Mouse (Mus musculus): Measurements from ENCODE around the gene Unc13a. TPM values are rescaled to one million over a fixed set of nuclear protein-coding genes. Genes with fewer than 3 reads are reported as not detected.
A peak's percentile ranks its signal among the peaks of the same experiment; 100 is the strongest.

Gene Unc13a
- polyA plus RNA-seq (2014; fragmentation: Nextera tagmentation; extraction: Ambion mirVana), result 16.6 and 16.7 TPM in 2 replicates

DNA sequence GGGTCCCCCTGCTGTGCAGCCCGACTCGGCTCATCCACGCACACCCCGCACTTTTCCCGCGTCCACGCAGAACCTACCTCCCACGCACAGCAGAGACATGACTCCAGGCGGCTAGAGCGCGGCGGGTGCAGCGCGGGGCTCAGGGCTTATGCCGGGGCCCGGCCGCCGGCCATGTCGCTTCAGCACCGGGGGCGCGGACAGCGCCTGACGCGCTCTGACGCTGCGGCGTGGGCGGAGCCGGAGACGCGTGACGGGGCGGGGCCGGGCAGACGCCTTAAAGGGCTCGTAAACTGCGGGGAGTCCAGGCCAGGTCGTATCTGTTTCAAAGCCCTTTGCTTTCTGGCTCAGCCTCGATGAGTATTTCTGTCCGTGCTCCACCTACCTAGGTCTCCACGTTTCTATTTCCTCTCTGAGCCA is at the start of gene Unc13a:
TSS of gene Unc13a (minus strand) at position 209 of the 417 bp plus-strand sequence.
- DNase-seq (ENCODE audit: low spot score), result peak; percentile 93
- WGBS, result under 1% methylated on average over 42 of the region's 42 CpGs
- ATAC-seq (ENCODE audit: low FRiP score), result peak; percentile 73
- peak within 1 kb of the TSS; percentile 68 for H3K4me3 ChIP-seq (replicated peaks; ENCODE audit: low read length)
- H3K27ac ChIP-seq, result peak within 1 kb of the TSS; percentile 87
- H3K27me3 ChIP-seq (ENCODE audit: control insufficient read depth, insufficient read depth, low read length), result peaks cover 4% of the 10 kb centered on the region; the same call in 1 of the 2 replicates
- H3K4me1 ChIP-seq (replicated peaks; ENCODE audit: control insufficient read depth, insufficient read depth, low read length), result peaks cover 39% of the 10 kb centered on the region
- H3K4me2 ChIP-seq (replicated peaks), result peak within 1 kb of the TSS; percentile 73
- H3K9ac ChIP-seq, result peak within 1 kb of the TSS; percentile 71
- H3K36me3 ChIP-seq (replicated peaks; ENCODE audit: control insufficient read depth, insufficient read depth), result no peaks in the 10 kb centered on the region
- H3K9me3 ChIP-seq (ENCODE audit: control insufficient read depth, low read length), result no peaks in the 10 kb centered on the region

- no peak overlapping the region for H3K9ac ChIP-seq
- H3K9me3 ChIP-seq (ENCODE audit: control insufficient read depth, low read length), result no peaks in the 10 kb centered on the region
- peaks cover 25% of the 10 kb centered on the region for H3K36me3 ChIP-seq (replicated peaks; ENCODE audit: control insufficient read depth, insufficient read depth)
- ATAC-seq (ENCODE audit: low FRiP score) (peak; percentile 80), DNase-seq (ENCODE audit: low spot score) (peak; percentile 90)
- H3K27me3 ChIP-seq (ENCODE audit: control insufficient read depth, insufficient read depth, low read length), result no peaks in the 10 kb centered on the region
- H3K4me1 ChIP-seq (replicated peaks; ENCODE audit: control insufficient read depth, insufficient read depth, low read length), result peaks cover 61% of the 10 kb centered on the region
- peak overlapping the region; percentile 77 for H3K27ac ChIP-seq
- peak overlapping the region; percentile 31 for H3K4me2 ChIP-seq (replicated peaks)
- WGBS, result 21% methylated on average over 7 of the region's 7 CpGs
- no peak overlapping the region for H3K4me3 ChIP-seq (replicated peaks; ENCODE audit: low read length)
Observed at GRCm38 (mm10) chr8:71719928-71720457, 48.4 kb upstream of the Unc13a start.

DNA sequence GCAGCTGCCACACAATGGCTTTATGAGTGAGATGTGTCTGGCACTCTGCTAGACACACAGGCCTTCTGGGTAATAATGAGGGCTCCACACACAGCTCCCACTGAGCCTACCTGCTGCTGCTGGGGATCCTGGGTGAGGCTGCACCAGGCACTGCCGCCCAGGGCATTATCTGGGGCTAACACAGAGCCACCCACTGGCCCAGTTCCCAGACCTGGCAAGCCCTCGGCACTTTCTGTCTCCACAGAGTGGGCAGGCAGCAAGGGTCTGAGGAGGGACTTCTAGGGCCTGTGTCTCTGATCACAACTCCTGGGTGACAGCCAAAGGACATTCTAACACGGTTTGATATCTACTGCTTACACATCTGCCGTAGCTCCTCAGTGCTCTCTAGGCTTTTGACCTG is 47.7 kb upstream of the Unc13a start:
- no peak overlapping the region for H3K9ac ChIP-seq
- no peaks in the 10 kb centered on the region for H3K9me3 ChIP-seq (ENCODE audit: control insufficient read depth, low read length)
- H3K4me2 ChIP-seq (replicated peaks), result no peak overlapping the region
- H3K27me3 ChIP-seq (ENCODE audit: control insufficient read depth, insufficient read depth, low read length), result no peaks in the 10 kb centered on the region
- ATAC-seq (ENCODE audit: low FRiP score) (peak; percentile 5; the same call in 1 of the 2 replicates), DNase-seq (ENCODE audit: low spot score) (peak; percentile 44)
- peaks cover 33% of the 10 kb centered on the region for H3K36me3 ChIP-seq (replicated peaks; ENCODE audit: control insufficient read depth, insufficient read depth)
- peaks cover 54% of the 10 kb centered on the region for H3K4me1 ChIP-seq (replicated peaks; ENCODE audit: control insufficient read depth, insufficient read depth, low read length)
- 35% methylated on average over 4 of the region's 4 CpGs for WGBS
- no peak overlapping the region for H3K4me3 ChIP-seq (replicated peaks; ENCODE audit: low read length)
- peak overlapping the region; percentile 73 for H3K27ac ChIP-seq

DNA sequence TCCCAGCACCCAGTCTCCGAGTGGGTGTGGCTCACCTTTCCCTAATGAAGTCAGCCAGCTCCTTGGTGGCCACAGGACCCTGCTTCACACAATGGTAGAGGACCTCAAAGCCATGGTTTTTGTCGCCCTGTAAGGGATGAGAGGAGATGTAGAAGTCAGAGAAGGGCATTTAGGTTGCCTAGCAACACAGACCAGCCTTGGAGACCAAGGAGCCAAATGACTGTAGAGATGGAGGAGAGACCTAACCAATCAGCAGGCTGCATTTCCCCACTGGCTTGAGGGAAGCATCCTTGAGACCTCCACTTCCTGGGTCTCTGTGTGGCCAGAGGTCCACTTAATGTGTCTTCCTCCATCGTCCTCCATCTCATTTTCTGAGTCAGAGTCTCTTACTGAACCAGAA is 46.7 kb upstream of the Unc13a start:
- Histone ChIP-seq H3K9ac (no peak overlapping the region), H3K27ac (peak overlapping the region; percentile 40; the same call in 1 of the 2 replicates), H3K4me1 (replicated peaks; ENCODE audit: control insufficient read depth, insufficient read depth, low read length) (peaks cover 49% of the 10 kb centered on the region), H3K4me3 (replicated peaks; ENCODE audit: low read length) (no peak overlapping the region), H3K4me2 (replicated peaks) (no peak overlapping the region), H3K9me3 (ENCODE audit: control insufficient read depth, low read length) (no peaks in the 10 kb centered on the region), H3K36me3 (replicated peaks; ENCODE audit: control insufficient read depth, insufficient read depth) (peaks cover 42% of the 10 kb centered on the region), H3K27me3 (ENCODE audit: control insufficient read depth, insufficient read depth, low read length) (no peaks in the 10 kb centered on the region)
- DNase-seq (ENCODE audit: low spot score) (no peak), ATAC-seq (ENCODE audit: low FRiP score) (no peak)
- WGBS, result 32% methylated on average over 3 of the region's 3 CpGs

DNA sequence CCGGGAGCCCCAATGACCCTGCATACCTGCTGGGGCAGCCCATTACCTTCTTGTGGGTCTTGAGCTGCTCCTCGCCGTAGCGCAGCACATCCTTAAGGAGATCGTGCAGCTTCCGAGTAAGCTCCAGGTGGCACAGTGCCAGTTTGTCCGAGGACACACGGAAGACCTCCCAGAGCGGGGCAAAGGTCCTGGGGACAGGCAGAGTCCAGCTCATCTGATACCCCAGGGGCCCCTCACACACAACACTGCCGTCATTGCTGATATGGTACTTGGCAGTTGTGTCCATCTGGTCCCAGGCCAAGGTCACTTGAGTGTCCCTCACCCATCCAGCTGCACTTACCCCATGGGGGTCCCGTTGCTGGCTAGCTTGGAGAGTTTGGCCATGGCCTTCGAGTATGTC is 45.5 kb upstream of the Unc13a start:
- H3K36me3 ChIP-seq (replicated peaks; ENCODE audit: control insufficient read depth, insufficient read depth), result peaks cover 53% of the 10 kb centered on the region
- no peak overlapping the region for H3K4me3 ChIP-seq (replicated peaks; ENCODE audit: low read length)
- no peaks in the 10 kb centered on the region for H3K9me3 ChIP-seq (ENCODE audit: control insufficient read depth, low read length)
- DNase-seq (ENCODE audit: low spot score), result no peak
- H3K27ac ChIP-seq, result no peak overlapping the region
- no peak overlapping the region for H3K9ac ChIP-seq
- H3K4me1 ChIP-seq (replicated peaks; ENCODE audit: control insufficient read depth, insufficient read depth, low read length), result peaks cover 42% of the 10 kb centered on the region
- no peak overlapping the region for H3K4me2 ChIP-seq (replicated peaks)
- WGBS, result 86% methylated on average over 12 of the region's 12 CpGs
- H3K27me3 ChIP-seq (ENCODE audit: control insufficient read depth, insufficient read depth, low read length), result no peaks in the 10 kb centered on the region
- ATAC-seq (ENCODE audit: low FRiP score), result no peak

- no peaks in the 10 kb centered on the region for H3K9me3 ChIP-seq (ENCODE audit: control insufficient read depth, low read length)
- ATAC-seq (ENCODE audit: low FRiP score) (no peak), DNase-seq (ENCODE audit: low spot score) (no peak)
- H3K4me3 ChIP-seq (replicated peaks; ENCODE audit: low read length), result no peak overlapping the region
- H3K9ac ChIP-seq, result no peak overlapping the region
- no peak overlapping the region for H3K27ac ChIP-seq
- WGBS, result 90% methylated on average over 13 of the region's 13 CpGs
- peaks cover 37% of the 10 kb centered on the region for H3K4me1 ChIP-seq (replicated peaks; ENCODE audit: control insufficient read depth, insufficient read depth, low read length)
- H3K4me2 ChIP-seq (replicated peaks), result no peak overlapping the region
- H3K36me3 ChIP-seq (replicated peaks; ENCODE audit: control insufficient read depth, insufficient read depth), result peaks cover 58% of the 10 kb centered on the region
- no peaks in the 10 kb centered on the region for H3K27me3 ChIP-seq (ENCODE audit: control insufficient read depth, insufficient read depth, low read length)
Observed at GRCm38 (mm10) chr8:71716561-71717053, 45.0 kb upstream of the Unc13a start.

- Histone ChIP-seq H3K36me3 (replicated peaks; ENCODE audit: control insufficient read depth, insufficient read depth) (peaks cover 60% of the 10 kb centered on the region), H3K27ac (no peak overlapping the region), H3K4me3 (replicated peaks; ENCODE audit: low read length) (no peak overlapping the region), H3K9ac (no peak overlapping the region), H3K4me2 (replicated peaks) (no peak overlapping the region), H3K27me3 (ENCODE audit: control insufficient read depth, insufficient read depth, low read length) (no peaks in the 10 kb centered on the region), H3K9me3 (ENCODE audit: control insufficient read depth, low read length) (no peaks in the 10 kb centered on the region), H3K4me1 (replicated peaks; ENCODE audit: control insufficient read depth, insufficient read depth, low read length) (peaks cover 27% of the 10 kb centered on the region)
- DNase-seq (ENCODE audit: low spot score), result no peak
- 58% methylated on average over 8 of the region's 8 CpGs for WGBS
- ATAC-seq (ENCODE audit: low FRiP score), result no peak
Observed at GRCm38 (mm10) chr8:71715531-71715930, 44.0 kb upstream of the Unc13a start.

DNA sequence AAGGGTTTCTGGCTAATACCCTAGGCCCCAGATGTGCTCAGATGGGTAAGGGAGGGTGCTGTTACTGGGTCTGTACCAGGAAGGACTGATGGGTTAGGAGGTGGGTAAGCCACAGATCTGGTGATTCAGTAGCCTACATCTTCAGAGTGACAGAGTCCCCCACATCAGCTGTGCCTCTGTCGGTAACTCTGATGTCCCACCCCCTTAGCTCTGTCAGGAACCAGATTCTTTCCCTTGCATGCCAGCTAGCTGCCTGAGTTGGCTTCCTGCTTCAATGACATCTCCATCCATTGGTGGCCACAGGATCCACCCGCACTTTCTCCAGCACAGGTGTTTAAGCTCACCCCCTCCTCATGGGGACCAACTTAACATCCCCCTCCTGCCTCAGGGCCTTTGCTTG is 40.0 kb upstream of the Unc13a start:
- Histone ChIP-seq H3K36me3 (replicated peaks; ENCODE audit: control insufficient read depth, insufficient read depth) (peaks cover 49% of the 10 kb centered on the region), H3K4me3 (replicated peaks; ENCODE audit: low read length) (no peak overlapping the region), H3K27ac (no peak overlapping the region), H3K27me3 (ENCODE audit: control insufficient read depth, insufficient read depth, low read length) (peaks cover 12% of the 10 kb centered on the region; the same call in 1 of the 2 replicates), H3K4me2 (replicated peaks) (no peak overlapping the region), H3K4me1 (replicated peaks; ENCODE audit: control insufficient read depth, insufficient read depth, low read length) (0 out of 2 replicates have a peak, but pooled peaks cover 9% of the 10 kb centered on the region), H3K9ac (no peak overlapping the region), H3K9me3 (ENCODE audit: control insufficient read depth, low read length) (no peaks in the 10 kb centered on the region)
- ATAC-seq (ENCODE audit: low FRiP score) (no peak), DNase-seq (ENCODE audit: low spot score) (no peak)
- 77% methylated on average over 2 of the region's 2 CpGs for WGBS

DNA sequence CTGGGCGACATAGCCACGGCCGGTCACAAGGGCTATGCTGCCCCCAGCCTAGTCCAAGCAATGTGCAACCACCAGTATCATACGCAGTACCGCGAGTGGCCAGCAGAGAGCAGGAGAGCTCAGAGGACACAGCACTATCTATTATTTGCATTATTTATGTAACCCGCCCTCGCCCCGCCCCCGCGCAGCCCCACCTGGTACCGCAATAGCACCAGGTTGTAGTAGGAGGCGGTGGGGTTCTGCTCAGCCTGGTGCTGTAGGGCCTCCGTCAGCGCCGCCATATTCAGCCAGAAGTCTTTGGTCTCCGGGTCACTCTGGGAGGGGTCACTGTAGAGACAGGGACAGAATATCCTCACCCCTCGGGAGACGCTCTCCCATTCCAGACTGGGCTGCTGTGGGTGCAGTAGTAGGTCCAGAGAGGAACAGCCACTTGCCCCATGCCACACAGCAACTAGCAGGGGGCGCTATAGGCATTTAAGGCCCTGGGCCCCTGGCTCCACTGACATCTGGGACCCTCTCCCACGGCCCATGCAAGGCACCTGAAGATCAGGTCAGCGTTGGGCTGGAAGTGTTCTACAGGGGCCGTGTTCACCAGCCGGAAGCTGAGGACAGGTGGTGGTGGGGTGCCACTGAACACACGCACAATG is 38.4 kb upstream of the Unc13a start:
- no peaks in the 10 kb centered on the region for H3K9me3 ChIP-seq (ENCODE audit: control insufficient read depth, low read length)
- ATAC-seq (ENCODE audit: low FRiP score) (peak; percentile 79), DNase-seq (ENCODE audit: low spot score) (peak; percentile 86)
- peak overlapping the region; percentile 44 for H3K4me2 ChIP-seq (replicated peaks)
- H3K4me3 ChIP-seq (replicated peaks; ENCODE audit: low read length), result no peak overlapping the region
- 20% methylated on average over 25 of the region's 25 CpGs for WGBS
- peaks cover 39% of the 10 kb centered on the region for H3K36me3 ChIP-seq (replicated peaks; ENCODE audit: control insufficient read depth, insufficient read depth)
- no peak overlapping the region for H3K9ac ChIP-seq
- H3K4me1 ChIP-seq (replicated peaks; ENCODE audit: control insufficient read depth, insufficient read depth, low read length), result 0 out of 2 replicates have a peak, but pooled peaks cover 9% of the 10 kb centered on the region
- H3K27ac ChIP-seq, result no peak overlapping the region
- peaks cover 12% of the 10 kb centered on the region; the same call in 1 of the 2 replicates for H3K27me3 ChIP-seq (ENCODE audit: control insufficient read depth, insufficient read depth, low read length)
